ENCODE assay signal across 8 mouse cellular contexts in the genomic region with DNA sequence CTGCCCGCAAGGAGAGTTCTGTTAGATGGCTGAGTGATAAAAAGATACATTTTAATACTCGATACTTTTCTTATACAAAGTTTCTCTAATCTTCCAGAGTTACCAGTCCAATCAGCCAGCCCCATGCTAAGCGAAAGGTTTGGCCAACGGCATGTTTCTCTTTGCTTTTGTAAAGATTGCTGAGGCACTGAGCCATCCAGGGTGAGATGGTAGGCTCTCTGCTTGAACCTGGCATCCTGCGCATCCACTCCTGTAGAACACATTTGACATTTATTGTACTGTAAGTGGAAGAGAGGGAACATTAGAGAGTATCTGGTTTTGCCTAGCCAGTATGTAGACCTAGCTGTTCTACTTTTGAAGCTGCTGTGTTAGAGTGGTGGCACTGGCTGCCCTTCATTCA. TPM values are rescaled to one million over a fixed set of nuclear protein-coding genes. Genes with fewer than 3 reads are reported as not detected.
DNase-seq lines count a peak whose midpoint lies in the region; ATAC-seq and TF ChIP-seq lines count a peak whose summit lies in the region.

No protein-coding gene starts in this region.

- DNase-seq in cerebellum, adult 2 months = no peak
- no peak for DNase-seq in cerebellum, adult 8-10 months
- DNase-seq in liver, embryonic 11.5 days (ENCODE audit: low spot score) = peak; percentile 14
- no peak for DNase-seq in liver
- DNase-seq in layer of hippocampus, adult 18-20 months (ENCODE audit: low spot score in 2 of 2) = no peak
- no peak for DNase-seq in urinary bladder, postnatal 36 days (ENCODE audit: low spot score in 2 of 2)

- no peak for TF ChIP-seq CTCF in cerebellum, adult 2 months (IDR thresholded peaks at IDR 0.05; ENCODE audit: borderline replicate concordance, insufficient read depth, low read depth, low read length)

- TF ChIP-seq POLR2A in cerebellum, adult 2 months (IDR thresholded peaks at IDR 0.05; ENCODE audit: borderline replicate concordance, insufficient read depth, low read length) = no peak

- peak overlapping the region; percentile 38 for H3K4me2 ChIP-seq in liver, embryonic 11.5 days
- peak overlapping the region; percentile 55; the same call in 1 of the 2 replicates for H3K4me2 ChIP-seq in hindbrain, embryonic 15.5 days
- no peak overlapping the region for H3K4me2 ChIP-seq in midbrain, embryonic 15.5 days

- H3K27ac ChIP-seq in cerebellum, adult 2 months (ENCODE audit: insufficient read depth, low read length) = no peak overlapping the region
- no peak overlapping the region for H3K27ac ChIP-seq in liver, embryonic 11.5 days (ENCODE audit: low read depth, low read length)
- no peak overlapping the region for H3K27ac ChIP-seq in hindbrain, embryonic 15.5 days (replicated peaks)
- H3K27ac ChIP-seq in midbrain, embryonic 15.5 days = no peak overlapping the region

- peak overlapping the region; percentile 84 for H3K4me3 ChIP-seq in cerebellum, adult 2 months (replicated peaks; ENCODE audit: insufficient read depth, low read depth, low read length)
- no peak overlapping the region for H3K4me3 ChIP-seq in liver, embryonic 11.5 days (ENCODE audit: low read depth, low read length)
- H3K4me3 ChIP-seq in hindbrain, embryonic 15.5 days = no peak overlapping the region
- H3K4me3 ChIP-seq in midbrain, embryonic 15.5 days = no peak overlapping the region

- no peaks in the 10 kb centered on the region for H3K9me3 ChIP-seq in liver, embryonic 11.5 days (ENCODE audit: control insufficient read depth, low read length)
- no peaks in the 10 kb centered on the region for H3K9me3 ChIP-seq in hindbrain, embryonic 15.5 days
- no peaks in the 10 kb centered on the region for H3K9me3 ChIP-seq in midbrain, embryonic 15.5 days

- no peaks in the 10 kb centered on the region for H3K27me3 ChIP-seq in cerebellum, adult 2 months (ENCODE audit: control insufficient read depth, insufficient read depth, low read length)
- no peaks in the 10 kb centered on the region for H3K27me3 ChIP-seq in liver, embryonic 11.5 days (replicated peaks; ENCODE audit: control insufficient read depth, insufficient read depth, low read length)
- H3K27me3 ChIP-seq in hindbrain, embryonic 15.5 days = no peaks in the 10 kb centered on the region
- H3K27me3 ChIP-seq in midbrain, embryonic 15.5 days (replicated peaks) = no peaks in the 10 kb centered on the region

- peaks cover 3% of the 10 kb centered on the region; the same call in 1 of the 2 replicates for H3K36me3 ChIP-seq in liver, embryonic 11.5 days (ENCODE audit: control insufficient read depth, insufficient read depth, low read length)
- peaks cover 7% of the 10 kb centered on the region for H3K36me3 ChIP-seq in hindbrain, embryonic 15.5 days
- H3K36me3 ChIP-seq in midbrain, embryonic 15.5 days (replicated peaks) = 0 out of 2 replicates have a peak, but pooled peaks cover 3% of the 10 kb centered on the region

- ATAC-seq in liver, embryonic 11.5 days (replicated peaks; ENCODE audit: low FRiP score) = peak; percentile 10
- 0 out of 2 replicates have a peak, but pooled peaks have one; percentile 4 for ATAC-seq in hindbrain, embryonic 15.5 days (ENCODE audit: low FRiP score, low read depth)
- ATAC-seq in midbrain, embryonic 15.5 days (replicated peaks) = 0 out of 2 replicates have a peak, but pooled peaks have one; percentile 3

- H3K9ac ChIP-seq in liver, embryonic 11.5 days (ENCODE audit: low read depth, low read length) = no peak overlapping the region
- no peak overlapping the region for H3K9ac ChIP-seq in hindbrain, embryonic 15.5 days
- no peak overlapping the region for H3K9ac ChIP-seq in midbrain, embryonic 15.5 days

- WGBS in cerebellum, adult 2 months = 35% methylated on average over 5 of the region's 5 CpGs
- 39% methylated on average over 5 of the region's 5 CpGs for WGBS in liver, embryonic 11.5 days
- WGBS in hindbrain, embryonic 15.5 days = 49% methylated on average over 5 of the region's 5 CpGs
- 50% methylated on average over 5 of the region's 5 CpGs for WGBS in midbrain, embryonic 15.5 days

- no peaks in the 10 kb centered on the region for H3K4me1 ChIP-seq in cerebellum, adult 2 months (ENCODE audit: control insufficient read depth, insufficient read depth, low read length)
- H3K4me1 ChIP-seq in liver, embryonic 11.5 days (replicated peaks; ENCODE audit: control insufficient read depth, insufficient read depth, low read length) = no peaks in the 10 kb centered on the region
- H3K4me1 ChIP-seq in hindbrain, embryonic 15.5 days (replicated peaks) = peaks cover 25% of the 10 kb centered on the region
- H3K4me1 ChIP-seq in midbrain, embryonic 15.5 days = peaks cover 16% of the 10 kb centered on the region

RNA-seq across cellular contexts. Expression of gene Rps4x, which starts 0.4 kb away (rescaled TPM):
- 438 and 491 TPM in 2 replicates for polyA plus RNA-seq in cerebellum, adult 2 months (2012; rRNA removed)
- 920 and 973 TPM in 2 replicates for polyA plus RNA-seq in liver, embryonic 11.5 days (2014; fragmentation: Nextera tagmentation; extraction: Ambion mirVana)
- 350 and 382 TPM in 2 replicates for polyA plus RNA-seq in hindbrain, embryonic 15.5 days (2015; fragmentation: Nextera tagmentation; extraction: Ambion mirVana)
- polyA plus RNA-seq in midbrain, embryonic 15.5 days (2015; fragmentation: Nextera tagmentation; extraction: Ambion mirVana) = 336 and 343 TPM in 2 replicates
- total RNA-seq in layer of hippocampus, adult 18-20 months (2021) = 100 to 1,000 TPM; 433 to 518 TPM

RNA-seq across cellular contexts. Expression of gene Ercc6l, which starts 32.7 kb away (rescaled TPM):
- polyA plus RNA-seq in cerebellum, adult 2 months (2012; rRNA removed) = 0.08 and 0.10 TPM in 2 replicates
- polyA plus RNA-seq in liver, embryonic 11.5 days (2014; fragmentation: Nextera tagmentation; extraction: Ambion mirVana) = 20.9 and 23.8 TPM in 2 replicates
- polyA plus RNA-seq in hindbrain, embryonic 15.5 days (2015; fragmentation: Nextera tagmentation; extraction: Ambion mirVana) = 2.0 and 2.3 TPM in 2 replicates
- 1.4 and 1.6 TPM in 2 replicates for polyA plus RNA-seq in midbrain, embryonic 15.5 days (2015; fragmentation: Nextera tagmentation; extraction: Ambion mirVana)
- total RNA-seq in layer of hippocampus, adult 18-20 months (2021) = under 1 TPM; 0.10 to 0.12 TPM
